Mouse (Mus musculus): ENCODE measurements around the gene Pyy. TPM values are rescaled to one million over a fixed set of nuclear protein-coding genes. Genes with fewer than 3 reads are reported as not detected.

Gene Pyy
- total and polyA plus RNA-seq, 2 experiments from 2014 or later = not detected

DNA sequence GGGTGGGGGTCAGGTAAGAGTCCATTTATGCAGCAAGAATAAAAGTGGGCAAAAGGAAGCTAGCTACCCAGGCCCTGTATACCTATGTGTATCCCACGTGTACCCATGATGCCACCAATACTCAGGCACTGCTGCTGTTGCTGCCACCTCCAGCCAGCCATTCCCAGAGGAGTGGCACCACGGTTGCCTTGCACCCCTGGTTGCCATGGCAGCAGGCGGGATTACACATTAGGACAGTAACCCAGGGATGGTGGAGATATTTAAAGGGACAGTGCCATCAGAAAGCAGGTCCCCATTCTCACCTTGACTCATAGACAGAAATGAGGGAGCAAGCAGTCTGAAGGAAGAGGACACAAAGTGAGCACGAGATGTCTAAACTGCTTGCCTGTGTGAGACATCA, 24.4 kb downstream of the Pyy start:
- H3K9ac ChIP-seq (replicated peaks; ENCODE audit: low read length, poor library complexity, severe bottlenecking) = no peak overlapping the region
- TF ChIP-seq CTCF (IDR thresholded peaks at IDR 0.05) = no peak
- H3K4me2 ChIP-seq (ENCODE audit: low read depth, low read length, poor library complexity, severe bottlenecking) = peak overlapping the region; percentile 73
- peaks cover 17% of the 10 kb centered on the region for H3K36me3 ChIP-seq (ENCODE audit: insufficient read depth, low read length)
- H3K4me3 ChIP-seq (ENCODE audit: low read depth, low read length) = peak overlapping the region; percentile 39
- H3K9me3 ChIP-seq (ENCODE audit: low read length) = no peaks in the 10 kb centered on the region
- H3K4me1 ChIP-seq (ENCODE audit: insufficient read depth, low read length) = peaks cover 16% of the 10 kb centered on the region
- H3K27me3 ChIP-seq (ENCODE audit: insufficient read depth, low read length) = no peaks in the 10 kb centered on the region
- ATAC-seq (ENCODE audit: low FRiP score) (no peak), DNase-seq (ENCODE audit: low spot score) (peak; percentile 49)
- H3K27ac ChIP-seq (ENCODE audit: low read depth, low read length) = no peak overlapping the region; the same call in 1 of the 2 replicates
- 31% methylated on average over 4 of the region's 4 CpGs for WGBS

- Histone ChIP-seq H3K9ac (replicated peaks; ENCODE audit: low read length, poor library complexity, severe bottlenecking) (peak overlapping the region; percentile 40), H3K4me2 (ENCODE audit: low read depth, low read length, poor library complexity, severe bottlenecking) (peak overlapping the region; percentile 73), H3K27ac (ENCODE audit: low read depth, low read length) (no peak overlapping the region; the same call in 1 of the 2 replicates), H3K4me1 (ENCODE audit: insufficient read depth, low read length) (peaks cover 16% of the 10 kb centered on the region), H3K27me3 (ENCODE audit: insufficient read depth, low read length) (no peaks in the 10 kb centered on the region), H3K4me3 (ENCODE audit: low read depth, low read length) (peak overlapping the region; percentile 39), H3K36me3 (ENCODE audit: insufficient read depth, low read length) (peaks cover 22% of the 10 kb centered on the region), H3K9me3 (ENCODE audit: low read length) (no peaks in the 10 kb centered on the region)
- peak; percentile 89 for DNase-seq (ENCODE audit: low spot score)
- 1% methylated on average over 18 of the region's 18 CpGs for WGBS
- ATAC-seq (ENCODE audit: low FRiP score) = peak; percentile 82
- TF ChIP-seq CTCF (IDR thresholded peaks at IDR 0.05) = peak; percentile 38
These were observed 25.3 kb downstream of the Pyy start for GRCm38 (mm10) chr11:102082322-102082721.

DNA sequence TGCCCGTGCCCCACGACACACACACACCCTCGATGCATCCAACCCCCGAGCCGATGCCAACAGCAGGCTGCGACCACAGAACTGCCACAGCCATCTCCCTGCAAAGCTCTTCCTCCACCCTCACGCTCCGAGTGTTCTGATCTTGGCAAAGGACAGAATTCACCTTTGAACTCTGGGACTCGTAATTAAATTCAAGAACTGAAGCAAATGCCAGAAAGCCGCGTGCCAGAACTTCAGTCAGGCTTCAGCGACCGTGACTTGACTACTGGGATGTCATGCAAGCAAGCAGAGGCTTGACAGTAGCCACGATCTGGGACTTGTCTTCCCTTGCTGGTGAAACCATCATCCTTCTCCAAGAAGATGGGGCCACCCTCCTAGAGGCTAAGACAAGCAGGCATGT, 33.9 kb downstream of the Pyy start:
- H3K36me3 ChIP-seq (ENCODE audit: insufficient read depth, low read length) = peaks cover 26% of the 10 kb centered on the region
- no peak overlapping the region for H3K4me3 ChIP-seq (ENCODE audit: low read depth, low read length)
- no peaks in the 10 kb centered on the region for H3K27me3 ChIP-seq (ENCODE audit: insufficient read depth, low read length)
- H3K9ac ChIP-seq (replicated peaks; ENCODE audit: low read length, poor library complexity, severe bottlenecking) = no peak overlapping the region
- H3K9me3 ChIP-seq (ENCODE audit: low read length) = no peaks in the 10 kb centered on the region
- ATAC-seq (ENCODE audit: low FRiP score) = no peak
- no peak for TF ChIP-seq CTCF (IDR thresholded peaks at IDR 0.05)
- H3K27ac ChIP-seq (ENCODE audit: low read depth, low read length) = no peak overlapping the region
- H3K4me1 ChIP-seq (ENCODE audit: insufficient read depth, low read length) = no peaks in the 10 kb centered on the region
- H3K4me2 ChIP-seq (ENCODE audit: low read depth, low read length, poor library complexity, severe bottlenecking) = no peak overlapping the region
- DNase-seq (ENCODE audit: low spot score) = no peak
- 62% methylated on average over 14 of the region's 14 CpGs for WGBS

DNA sequence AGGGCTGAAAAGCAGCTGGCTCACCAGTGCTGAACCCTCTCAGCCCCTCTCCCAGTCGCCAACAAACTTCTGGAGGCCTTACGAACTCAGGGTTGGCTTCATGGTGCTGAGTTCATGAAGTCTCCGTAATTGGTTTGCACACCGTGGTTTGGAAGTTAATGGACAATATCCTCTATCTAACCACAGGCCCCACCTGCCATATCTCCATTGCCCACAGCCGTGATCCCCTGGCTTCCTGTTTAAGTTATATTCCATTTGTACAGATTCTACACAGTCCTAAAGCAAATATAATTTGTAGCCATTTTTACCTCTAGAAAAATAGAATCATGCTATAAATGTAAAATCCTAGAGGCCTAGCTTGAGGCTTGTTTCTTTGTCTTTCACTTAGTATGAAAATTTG, 34.9 kb downstream of the Pyy start:
- no peak for DNase-seq (ENCODE audit: low spot score)
- no peak overlapping the region for H3K9ac ChIP-seq (replicated peaks; ENCODE audit: low read length, poor library complexity, severe bottlenecking)
- H3K4me3 ChIP-seq (ENCODE audit: low read depth, low read length) = no peak overlapping the region
- WGBS = 88% methylated on average over 5 of the region's 5 CpGs
- H3K4me2 ChIP-seq (ENCODE audit: low read depth, low read length, poor library complexity, severe bottlenecking) = no peak overlapping the region
- no peaks in the 10 kb centered on the region for H3K9me3 ChIP-seq (ENCODE audit: low read length)
- H3K27ac ChIP-seq (ENCODE audit: low read depth, low read length) = no peak overlapping the region
- H3K36me3 ChIP-seq (ENCODE audit: insufficient read depth, low read length) = peaks cover 18% of the 10 kb centered on the region; the same call in 1 of the 2 replicates
- no peaks in the 10 kb centered on the region for H3K27me3 ChIP-seq (ENCODE audit: insufficient read depth, low read length)
- ATAC-seq (ENCODE audit: low FRiP score) = no peak
- H3K4me1 ChIP-seq (ENCODE audit: insufficient read depth, low read length) = no peaks in the 10 kb centered on the region
- no peak for TF ChIP-seq CTCF (IDR thresholded peaks at IDR 0.05)

DNA sequence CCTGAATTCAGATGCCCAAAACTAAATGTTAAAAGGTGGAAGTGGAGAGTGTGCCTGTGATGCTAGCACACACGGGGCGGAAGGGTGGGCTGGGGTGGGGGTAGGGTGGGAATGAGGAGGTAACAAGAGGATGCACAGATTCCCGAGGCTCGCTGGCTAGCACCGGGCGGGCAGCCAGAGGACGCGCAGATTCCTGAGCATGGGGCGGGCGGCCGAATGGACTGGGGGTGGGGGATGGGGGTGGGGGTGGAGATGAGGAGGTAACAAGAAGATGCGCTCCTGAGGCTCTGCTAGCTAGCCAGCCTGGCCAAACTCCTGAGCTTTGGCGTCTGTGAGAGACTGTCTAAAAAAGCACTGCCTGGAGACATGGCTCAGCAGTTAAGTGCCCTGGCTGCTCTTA, 37.2 kb downstream of the Pyy start:
- Histone ChIP-seq H3K9me3 (ENCODE audit: low read length) (no peaks in the 10 kb centered on the region), H3K27ac (ENCODE audit: low read depth, low read length) (no peak overlapping the region), H3K9ac (replicated peaks; ENCODE audit: low read length, poor library complexity, severe bottlenecking) (no peak overlapping the region), H3K27me3 (ENCODE audit: insufficient read depth, low read length) (no peaks in the 10 kb centered on the region), H3K4me1 (ENCODE audit: insufficient read depth, low read length) (no peaks in the 10 kb centered on the region), H3K36me3 (ENCODE audit: insufficient read depth, low read length) (peaks cover 14% of the 10 kb centered on the region; the same call in 1 of the 2 replicates), H3K4me3 (ENCODE audit: low read depth, low read length) (no peak overlapping the region), H3K4me2 (ENCODE audit: low read depth, low read length, poor library complexity, severe bottlenecking) (0 out of 2 replicates have a peak overlapping the region, but pooled peaks have one; percentile 7)
- DNase-seq (ENCODE audit: low spot score) (peak; percentile 7), ATAC-seq (ENCODE audit: low FRiP score) (no peak)
- WGBS = 12% methylated on average over 13 of the region's 13 CpGs
- no peak for TF ChIP-seq CTCF (IDR thresholded peaks at IDR 0.05)

- WGBS = 60% methylated on average over 11 of the region's 11 CpGs
- no peak overlapping the region for H3K27ac ChIP-seq (ENCODE audit: low read depth, low read length)
- ATAC-seq (ENCODE audit: low FRiP score) = no peak
These were observed 38.0 kb downstream of the Pyy start for GRCm38 (mm10) chr11:102069633-102070032.

More at GRCm38 (mm10) chr11:102069633-102070032, 38.0 kb downstream of the Pyy start:
- TF ChIP-seq CTCF (IDR thresholded peaks at IDR 0.05) = no peak
- Histone ChIP-seq H3K4me1 (ENCODE audit: insufficient read depth, low read length) (no peaks in the 10 kb centered on the region), H3K4me3 (ENCODE audit: low read depth, low read length) (no peak overlapping the region), H3K36me3 (ENCODE audit: insufficient read depth, low read length) (peaks cover 14% of the 10 kb centered on the region; the same call in 1 of the 2 replicates), H3K9me3 (ENCODE audit: low read length) (no peaks in the 10 kb centered on the region), H3K4me2 (ENCODE audit: low read depth, low read length, poor library complexity, severe bottlenecking) (no peak overlapping the region), H3K9ac (replicated peaks; ENCODE audit: low read length, poor library complexity, severe bottlenecking) (no peak overlapping the region), H3K27me3 (ENCODE audit: insufficient read depth, low read length) (no peaks in the 10 kb centered on the region)
- DNase-seq (ENCODE audit: low spot score) = peak; percentile 10
